Mouse (Mus musculus): ENCODE measurements around the gene Ccdc163.

Gene Ccdc163

DNA sequence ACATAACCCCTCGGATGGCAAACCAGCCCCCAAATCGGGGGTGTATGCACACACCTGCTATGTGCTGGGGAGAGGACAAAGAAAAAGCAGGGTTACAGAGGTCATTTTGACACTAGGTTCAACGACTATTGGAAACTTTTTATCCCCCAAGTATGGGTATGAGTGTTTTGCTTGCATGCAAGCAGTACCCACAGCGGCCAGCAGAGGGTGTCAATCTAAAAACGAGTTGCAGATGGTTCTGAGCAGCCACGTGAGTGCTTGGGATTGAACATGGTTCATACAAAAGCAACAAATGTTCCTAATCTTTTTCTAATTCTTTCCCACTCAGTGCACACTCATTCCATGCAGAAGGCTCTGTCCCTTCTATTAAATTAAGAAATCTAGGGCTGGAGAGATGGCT, 4.5 kb upstream of the Ccdc163 start:
- DNase-seq (ENCODE audit: low spot score in 2 of 2), result peak; percentile 68 to 77

- DNase-seq (ENCODE audit: low spot score in 2 of 2), result no peak
These were observed 643 bp upstream of the Ccdc163 start for GRCm38 (mm10) chr4:116707666-116708065.

DNA sequence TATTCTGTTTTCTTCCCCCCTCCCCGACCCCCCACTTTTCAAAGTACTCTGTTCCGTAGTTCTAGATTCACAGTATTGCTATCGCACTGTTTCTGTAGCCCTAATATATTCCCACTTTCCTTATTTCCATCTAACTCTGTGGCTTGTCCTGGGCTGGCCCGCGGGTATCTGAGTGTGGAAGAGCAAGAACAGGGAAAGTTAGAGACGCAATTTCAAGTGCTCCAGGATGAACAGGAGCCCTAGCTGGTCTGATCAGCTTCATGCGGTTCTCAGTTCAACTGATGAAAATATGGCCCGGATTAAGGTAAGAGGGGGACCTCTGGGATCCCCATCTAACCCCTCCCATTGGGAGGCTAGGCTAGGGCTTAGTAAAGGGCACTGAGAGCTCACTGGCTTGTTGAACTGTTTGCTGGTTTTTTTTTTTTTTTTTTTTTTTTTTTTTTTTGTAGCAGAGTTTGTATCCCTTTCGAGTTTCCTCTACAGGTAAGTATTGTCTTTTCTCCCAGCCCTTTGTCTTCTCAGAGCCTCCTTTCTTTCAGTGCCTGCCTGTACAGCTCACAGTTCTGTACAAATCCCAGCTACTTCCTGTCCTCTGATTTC, 582 bp downstream of the Ccdc163 start:
- no peak for DNase-seq (ENCODE audit: low spot score in 2 of 2)

GRCm38 (mm10) chr4:116710154-116710553, 1.8 kb downstream of the Ccdc163 start:
- DNase-seq (ENCODE audit: low spot score in 2 of 2), result no peak

DNA sequence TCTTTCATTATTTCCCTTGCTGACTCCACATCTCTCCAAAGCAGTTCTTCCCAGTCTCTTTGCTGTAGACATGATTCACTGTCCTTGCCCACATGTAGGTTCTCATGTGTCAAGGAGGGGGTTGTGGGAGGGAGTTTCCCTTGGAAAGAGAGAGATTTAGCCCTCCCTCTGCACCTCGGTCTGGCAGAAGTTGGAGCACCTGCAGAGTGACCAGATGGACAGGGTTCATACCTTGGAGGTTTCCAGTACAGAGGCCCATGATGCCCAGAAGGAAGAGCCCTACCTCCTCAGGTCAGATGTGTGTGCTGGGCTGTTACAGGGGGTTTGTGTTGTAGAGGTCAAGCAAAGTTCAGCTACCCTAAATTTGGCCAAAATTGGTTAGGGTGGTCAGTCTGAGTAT, 4.2 kb downstream of the Ccdc163 start:
- no peak for DNase-seq (ENCODE audit: low spot score in 2 of 2)

DNA sequence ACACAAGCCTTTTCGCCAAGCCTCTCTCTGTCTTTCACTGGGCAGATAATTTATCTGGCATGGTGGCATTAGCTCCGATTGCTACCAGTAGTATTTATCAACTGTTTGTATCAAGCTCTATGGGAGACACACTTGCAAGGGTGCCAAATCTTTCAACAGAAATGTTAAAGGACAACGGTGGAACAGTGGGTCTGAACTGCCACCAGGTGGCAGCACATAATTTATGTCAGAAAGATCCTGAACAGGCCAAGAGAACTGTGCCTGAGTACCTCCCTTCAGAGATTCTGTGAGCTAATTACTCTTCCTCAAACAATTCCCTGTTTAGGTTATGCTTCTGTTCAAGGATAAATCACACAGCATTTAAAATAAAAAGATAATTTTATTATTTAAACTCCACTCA, 11.1 kb downstream of the Ccdc163 start:
- peak; percentile 41 to 57 for DNase-seq (ENCODE audit: low spot score in 2 of 2)

GRCm38 (mm10) chr4:116720343-116721097, 12.2 kb downstream of the Ccdc163 start, which contains the start of gene Tesk2:
Gene Tesk2, plus strand, starts transcription at chr4:116720948.
- DNase-seq (ENCODE audit: low spot score in 2 of 2), result peak; percentile 78 to 92

DNA sequence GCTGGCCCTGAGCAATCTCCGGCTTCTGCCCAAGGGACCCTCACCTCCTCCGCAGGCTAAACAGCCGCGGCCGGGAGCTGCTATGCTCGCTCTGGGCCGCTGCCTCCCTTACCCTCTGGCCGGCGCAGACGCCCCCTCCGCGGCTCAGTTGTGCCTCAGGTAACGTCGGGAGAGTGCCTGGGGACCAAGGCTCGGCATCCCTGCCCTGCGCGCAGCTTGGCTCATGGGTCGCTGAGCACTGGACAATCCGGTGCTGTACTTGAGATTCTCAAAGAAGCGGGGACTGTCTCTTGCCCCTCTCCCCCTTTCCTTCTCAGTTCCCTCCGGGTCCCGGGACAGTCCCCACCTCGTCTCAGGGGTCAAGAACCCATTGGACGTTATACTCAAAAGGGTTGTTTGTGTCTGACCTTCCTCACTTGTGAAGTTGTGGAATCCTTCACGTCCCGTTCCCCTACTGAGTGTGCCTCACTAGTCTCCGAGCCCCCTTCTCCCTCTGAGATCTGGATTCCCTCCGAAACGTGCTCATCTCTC, 12.9 kb downstream of the Ccdc163 start:
- peak in 1 of 2 experiments; percentile 10 for DNase-seq (ENCODE audit: low spot score in 2 of 2)

DNA sequence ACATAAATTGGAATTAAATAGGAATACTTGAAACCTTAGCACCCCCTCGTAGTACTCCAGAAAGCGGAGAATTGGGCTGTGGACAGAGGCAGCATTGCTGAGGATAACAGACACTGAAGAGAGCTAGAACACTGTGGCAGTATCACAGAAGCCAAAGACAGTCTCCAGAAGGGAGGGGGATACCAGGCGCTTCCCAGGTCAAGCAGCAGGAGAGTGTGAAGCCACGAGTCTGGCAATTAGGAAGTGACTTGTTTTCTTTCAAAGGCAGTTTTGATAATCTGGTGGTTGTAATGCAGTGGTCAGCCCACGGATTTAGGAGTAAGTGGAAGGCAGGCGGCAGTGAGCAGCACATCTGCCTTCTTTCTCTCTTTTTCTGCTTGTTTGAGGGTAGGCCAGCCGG, 13.9 kb downstream of the Ccdc163 start:
- no peak for DNase-seq (ENCODE audit: low spot score in 2 of 2)

DNA sequence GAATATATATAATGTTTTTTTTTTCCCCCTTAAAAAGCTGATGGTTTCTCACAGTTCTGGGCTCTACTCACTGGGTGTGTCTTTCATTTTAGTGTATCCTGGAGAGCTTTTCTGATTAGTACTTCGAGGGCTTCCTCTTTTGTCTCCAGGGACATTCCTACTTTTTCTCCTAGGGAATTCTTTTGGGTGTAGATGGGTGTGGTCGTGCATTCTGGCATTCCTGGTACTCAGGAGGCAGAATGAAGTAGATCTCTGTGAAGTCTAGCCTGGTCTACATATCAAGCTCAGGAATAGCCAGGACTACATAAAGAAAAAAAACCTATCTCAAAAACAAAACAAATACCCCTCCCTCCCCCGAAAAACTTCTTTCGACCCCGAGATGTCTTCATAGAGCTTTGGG, 17.1 kb downstream of the Ccdc163 start:
- DNase-seq (ENCODE audit: low spot score in 2 of 2), result no peak

- no peak for DNase-seq (ENCODE audit: low spot score in 2 of 2)
These were observed 19.1 kb downstream of the Ccdc163 start for GRCm38 (mm10) chr4:116727401-116727800.

DNA sequence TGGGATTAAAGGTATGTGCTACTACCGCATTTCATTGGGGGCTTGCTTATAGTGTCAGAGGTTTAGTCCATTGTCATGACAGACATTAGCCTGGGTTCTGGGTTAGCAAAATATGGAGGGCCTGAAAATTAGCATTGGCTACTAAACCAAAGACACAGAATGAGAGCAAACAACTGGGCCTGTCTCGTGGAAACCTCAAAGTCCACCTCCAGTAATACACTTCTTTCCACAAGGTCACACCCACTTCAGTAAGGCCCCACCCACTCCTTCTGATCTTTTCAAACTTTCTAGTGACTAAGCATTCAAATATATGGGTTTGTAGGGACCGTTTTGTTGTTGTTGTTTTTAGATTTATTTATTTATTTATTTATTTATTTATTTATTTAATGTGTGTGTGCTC, 21.2 kb downstream of the Ccdc163 start:
- no peak for DNase-seq (ENCODE audit: low spot score in 2 of 2)

DNA sequence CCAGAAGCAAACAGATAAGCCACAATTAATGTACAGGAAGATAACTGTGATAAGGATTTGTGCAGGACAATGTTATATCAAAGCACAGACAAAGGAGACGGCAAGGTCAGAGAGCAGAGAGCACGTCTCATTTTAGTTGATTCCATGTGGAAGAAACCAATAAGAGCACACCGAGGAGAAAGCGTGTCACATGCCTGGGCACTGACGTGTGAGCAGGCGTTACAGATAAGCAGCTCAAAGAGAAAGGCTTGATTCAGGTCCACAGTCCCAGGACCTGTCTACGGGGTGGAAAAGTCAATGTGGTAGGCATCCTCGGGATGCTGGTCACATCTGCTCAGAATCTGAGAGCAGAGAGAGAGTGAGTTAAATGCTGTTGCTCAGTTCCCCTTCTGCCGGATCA, 22.8 kb downstream of the Ccdc163 start:
- DNase-seq (ENCODE audit: low spot score in 2 of 2), result no peak

- no peak for DNase-seq (ENCODE audit: low spot score in 2 of 2)
These were observed 24.0 kb downstream of the Ccdc163 start for GRCm38 (mm10) chr4:116732355-116732754.

- no peak for DNase-seq (ENCODE audit: low spot score in 2 of 2)
These were observed 26.7 kb downstream of the Ccdc163 start for GRCm38 (mm10) chr4:116734996-116735395.

- DNase-seq (ENCODE audit: low spot score in 2 of 2), result no peak
These were observed 30.9 kb downstream of the Ccdc163 start for GRCm38 (mm10) chr4:116738972-116739751.

DNA sequence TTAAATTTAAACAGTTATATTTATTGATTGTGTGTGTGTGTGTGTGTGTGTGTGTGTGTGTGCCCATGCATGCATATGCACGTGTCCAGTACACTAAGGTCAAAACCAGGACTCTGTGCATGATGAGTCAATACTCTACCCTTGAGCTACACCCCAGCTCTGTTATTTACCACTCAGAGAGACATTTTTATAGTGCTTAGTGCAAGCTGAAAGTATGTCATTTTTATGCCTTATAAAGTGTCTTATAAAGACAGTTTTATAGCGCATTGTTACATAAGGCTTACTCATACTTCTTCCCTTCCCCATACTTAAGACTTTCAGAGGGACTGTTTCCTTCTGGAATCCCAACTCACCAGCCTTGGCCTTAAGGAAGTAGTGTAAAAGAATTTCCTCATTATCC, 41.4 kb downstream of the Ccdc163 start:
- DNase-seq (ENCODE audit: low spot score in 2 of 2), result no peak

- DNase-seq (ENCODE audit: low spot score in 2 of 2), result no peak
These were observed 53.6 kb downstream of the Ccdc163 start for GRCm38 (mm10) chr4:116761914-116762313.

DNA sequence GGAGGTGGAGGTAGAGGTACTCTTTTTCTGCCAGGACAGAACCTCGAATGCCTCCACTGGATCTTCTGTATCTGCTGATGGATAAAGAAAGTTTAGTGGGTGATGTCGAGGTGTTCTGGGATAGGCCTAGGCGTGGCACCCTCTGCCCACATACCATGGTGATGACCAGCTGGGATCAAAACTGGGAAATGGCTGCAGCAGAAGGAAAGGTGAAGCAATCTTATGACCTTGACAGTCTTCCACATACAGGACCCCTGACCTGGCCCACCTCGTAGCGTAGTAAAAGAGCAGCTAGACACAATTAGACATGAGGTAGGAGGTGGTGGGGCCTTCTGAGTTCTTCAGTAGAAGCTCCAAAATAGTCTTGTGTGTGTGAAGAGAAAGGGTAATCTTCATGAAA, 55.7 kb downstream of the Ccdc163 start:
- no peak for DNase-seq (ENCODE audit: low spot score in 2 of 2)

DNA sequence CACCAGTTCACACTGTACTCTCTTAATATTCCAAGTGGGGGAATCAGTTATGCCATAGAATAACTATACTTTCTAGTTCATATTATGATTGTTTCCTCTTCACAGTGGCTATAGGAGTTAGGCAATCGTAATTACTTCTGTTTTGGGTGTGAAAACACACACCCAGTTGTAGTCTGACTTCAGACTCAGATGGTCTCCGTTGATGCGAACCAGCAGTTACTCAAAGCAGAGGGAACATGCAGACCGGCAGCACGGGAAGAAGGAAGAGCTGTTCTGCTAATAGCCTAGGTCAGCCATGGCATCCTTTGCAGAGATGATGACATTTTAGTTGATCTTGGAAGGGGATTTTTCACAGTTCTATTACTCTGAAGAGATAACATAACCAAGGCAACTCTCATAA, 60.2 kb downstream of the Ccdc163 start:
- DNase-seq (ENCODE audit: low spot score in 2 of 2), result no peak

GRCm38 (mm10) chr4:116769060-116769459, 60.8 kb downstream of the Ccdc163 start:
- DNase-seq (ENCODE audit: low spot score in 2 of 2), result no peak

- no peak for DNase-seq (ENCODE audit: low spot score in 2 of 2)
These were observed 68.1 kb downstream of the Ccdc163 start for GRCm38 (mm10) chr4:116776391-116776790.
